Mouse (Mus musculus): Measurements from ENCODE around the gene Negr1.

GRCm38 (mm10) chr3:156710240-156710639, 148.6 kb downstream of the Negr1 start:
- TF ChIP-seq NANOG (IDR thresholded peaks at IDR 0.05; ENCODE audit: borderline replicate concordance, low read length) (no peak), CTCF (conservative IDR thresholded peaks at IDR 0.05; ENCODE audit: low read length) (no peak)
